Mouse (Mus musculus) heart, postnatal 36 days (tissue): ENCODE measurements around the gene Ceacam10. TPM values are rescaled to one million over a fixed set of nuclear protein-coding genes. Genes with fewer than 3 reads are reported as not detected.

Experiments
- DNase-seq, 2 experiments: peaks; one replicate each; pipeline ENCODE4 v3.0.0; 2021 to 2022
- intact Hi-C: fragments of 180-260 bp; cut with DNase I; formaldehyde crosslinking; loops from one replicate; pipeline ENCODE4 v1.15.1; 2025
- total RNA-seq, 2 experiments: library from RNA; stranded (reverse); gene quantifications; 2 replicates each; pipeline ENCODE4 v1.2.3; 2021

Gene Ceacam10
- not detected for total RNA-seq

DNA sequence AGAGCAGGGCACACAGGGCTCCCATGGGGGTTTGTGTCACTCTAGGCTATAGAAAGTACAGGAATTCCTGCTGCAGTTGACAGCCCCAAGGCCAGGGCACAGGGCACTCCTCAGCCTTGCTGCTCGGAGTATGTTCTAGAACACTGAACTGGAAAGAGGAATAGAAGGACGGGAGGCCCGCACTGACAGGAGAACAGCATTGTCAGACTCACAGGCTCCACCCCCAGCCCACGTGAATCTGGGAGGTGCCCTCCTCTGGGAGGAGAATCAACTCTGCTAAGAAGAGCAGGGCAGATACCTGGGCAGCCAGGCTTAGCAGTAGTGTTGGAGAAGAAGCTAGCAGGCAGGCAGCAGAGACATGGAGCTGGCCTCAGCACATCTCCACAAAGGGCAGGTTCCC lies at the start of gene Ceacam10:
Gene Ceacam10 (plus strand): TSS at position 289 of the 400 bp plus-strand sequence.
- intact Hi-C loops: loop anchor here (5.0 kb wide), 2 partner anchors 650 to 765 kb away; no protein-coding TSS in a partner anchor
- DNase-seq: peak in 1 of 2 experiments; percentile 5

DNA sequence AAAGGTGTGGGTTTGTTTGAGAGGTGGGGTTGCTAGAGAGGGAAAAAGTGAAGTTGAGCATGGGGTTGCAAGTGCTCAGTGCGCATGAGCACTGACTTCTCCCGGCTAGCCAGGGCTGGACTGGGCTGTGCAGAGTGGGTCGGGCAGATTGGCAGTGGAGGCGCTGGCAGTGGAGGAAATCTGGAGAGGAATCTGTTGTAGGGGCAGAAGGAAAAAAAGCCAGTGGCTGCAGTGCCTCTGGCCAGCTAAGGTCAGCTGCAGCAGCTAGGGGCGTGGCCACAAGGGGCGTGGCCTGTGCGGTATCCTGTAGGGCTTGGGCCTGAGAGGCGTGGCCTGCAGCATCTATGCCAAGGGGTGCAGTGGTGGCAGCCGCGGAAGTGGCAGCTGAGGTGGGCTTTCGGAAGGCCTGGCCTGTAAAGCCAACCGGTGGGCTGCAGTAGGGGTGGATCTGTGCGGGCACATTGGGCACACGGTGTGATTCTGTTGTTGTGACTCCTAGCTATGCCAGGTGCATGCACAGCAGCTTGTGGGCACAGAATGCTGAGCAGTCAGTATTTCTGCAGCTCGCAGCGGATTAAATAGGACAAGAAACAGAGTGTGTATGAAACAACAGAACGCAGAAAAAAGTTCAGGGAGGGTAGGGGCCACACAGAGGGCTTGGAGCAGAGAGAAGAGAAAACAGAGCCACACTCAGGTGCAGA lies 40.9 kb upstream of the Ceacam10 start:
- intact Hi-C loops: loop anchor here (5.0 kb wide), 1 partner anchor 64 kb away; no protein-coding TSS in a partner anchor
- DNase-seq: no peak

DNA sequence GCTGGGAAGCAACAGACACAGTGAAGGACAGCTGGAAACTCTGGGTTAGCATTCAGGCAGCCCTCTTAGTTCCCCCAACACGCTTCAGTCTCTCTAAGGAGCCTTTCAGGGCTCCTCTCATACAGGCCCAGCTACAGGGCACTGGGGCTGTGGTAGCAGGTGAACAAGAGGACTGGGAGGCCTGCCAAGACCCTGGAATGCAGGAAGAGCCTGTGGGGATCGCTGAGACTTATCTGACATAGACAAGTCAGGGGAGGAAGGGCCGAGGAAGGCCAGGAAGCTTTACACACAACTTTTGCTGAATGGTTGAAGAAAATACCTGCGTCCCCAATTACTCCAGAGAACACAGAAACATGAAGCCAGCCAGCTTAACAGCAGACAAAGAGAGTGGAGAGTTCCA lies 26.3 kb upstream of the Ceacam10 start:
- no peak for DNase-seq
- intact Hi-C loops: no loop called here

DNA sequence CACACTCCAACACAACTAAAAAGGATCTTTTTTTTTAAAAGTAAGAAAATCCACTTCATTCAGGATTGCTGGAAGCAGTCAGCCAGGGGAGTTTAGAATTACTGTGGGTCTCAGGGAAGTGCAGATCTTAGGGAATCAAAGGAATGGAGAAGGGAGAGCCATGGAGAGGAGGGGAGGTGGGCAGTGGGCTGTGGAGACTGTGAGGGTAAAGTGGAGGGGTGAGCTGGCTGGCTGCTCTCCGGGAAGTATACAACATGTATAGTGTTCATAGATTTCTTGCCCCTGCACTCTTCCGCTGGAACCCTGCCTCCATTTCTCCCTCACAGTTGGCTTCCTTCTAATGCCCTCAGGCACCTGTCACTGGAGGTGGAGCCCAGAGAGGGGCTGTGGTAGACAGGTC lies 25.4 kb upstream of the Ceacam10 start:
- DNase-seq: no peak
- intact Hi-C loops: no loop called here

DNA sequence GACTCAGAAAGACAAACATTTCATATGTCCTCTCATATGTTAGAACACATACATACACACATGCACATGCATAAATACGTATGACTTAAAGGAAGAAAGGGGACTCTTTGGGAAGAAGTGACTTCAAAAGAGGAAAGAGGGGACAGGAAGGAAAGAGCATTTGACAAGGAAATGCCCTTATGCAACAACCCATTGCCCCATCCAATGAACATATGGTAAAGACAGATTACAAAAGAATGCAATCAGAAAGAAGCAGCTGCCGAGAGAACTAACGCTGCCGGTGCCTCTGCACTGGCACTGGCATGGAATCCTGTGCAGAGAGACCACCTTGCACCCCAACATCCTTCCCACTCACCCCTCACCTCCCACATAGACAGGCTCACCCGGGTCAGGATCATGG lies 23.5 kb upstream of the Ceacam10 start:
- intact Hi-C loops: no loop called here
- no peak for DNase-seq

DNA sequence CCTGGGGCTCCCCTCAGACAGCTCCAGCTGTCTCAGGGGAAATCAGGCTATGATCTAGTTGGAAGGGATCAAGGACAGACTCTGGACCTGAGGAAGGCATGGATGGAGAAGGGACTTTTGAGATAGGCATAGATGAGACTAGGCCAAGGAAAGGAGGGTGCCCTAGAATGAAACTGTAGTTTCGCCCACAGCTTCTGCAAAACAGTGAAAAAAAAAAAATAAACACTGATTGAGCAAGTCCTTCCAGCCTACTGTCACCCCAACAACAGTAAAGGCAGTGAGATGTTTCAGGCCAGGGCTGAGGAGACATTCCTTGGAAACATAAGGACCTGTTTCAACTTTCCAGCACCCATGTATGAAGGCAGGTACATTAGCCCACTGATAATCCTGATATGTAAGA lies 18.5 kb upstream of the Ceacam10 start:
- DNase-seq: no peak
- intact Hi-C loops: no loop called here

DNA sequence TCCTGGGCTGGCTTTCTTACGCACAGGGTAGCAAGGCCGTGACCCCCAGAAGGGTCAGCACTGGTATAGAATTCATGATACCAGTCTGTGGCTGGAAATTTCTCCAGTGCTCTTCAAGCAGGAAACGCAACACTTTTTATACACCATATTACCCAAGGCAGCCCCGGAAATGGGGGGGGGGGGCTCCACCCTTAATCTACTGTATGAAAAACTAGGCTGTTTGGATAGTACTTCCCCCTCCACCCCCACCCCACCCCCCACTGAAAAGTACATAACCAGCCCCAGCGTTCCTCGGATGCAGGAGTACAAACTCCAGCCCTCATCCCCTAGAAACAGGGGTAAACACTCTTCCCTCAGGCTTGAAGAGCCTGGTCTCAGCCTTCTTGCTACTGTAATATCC lies 16.8 kb upstream of the Ceacam10 start, which contains the start of gene Cd177:
Gene Cd177 (minus strand): TSS at position 101 of the 400 bp plus-strand sequence.
- no peak for DNase-seq
- intact Hi-C loops: no loop called here

DNA sequence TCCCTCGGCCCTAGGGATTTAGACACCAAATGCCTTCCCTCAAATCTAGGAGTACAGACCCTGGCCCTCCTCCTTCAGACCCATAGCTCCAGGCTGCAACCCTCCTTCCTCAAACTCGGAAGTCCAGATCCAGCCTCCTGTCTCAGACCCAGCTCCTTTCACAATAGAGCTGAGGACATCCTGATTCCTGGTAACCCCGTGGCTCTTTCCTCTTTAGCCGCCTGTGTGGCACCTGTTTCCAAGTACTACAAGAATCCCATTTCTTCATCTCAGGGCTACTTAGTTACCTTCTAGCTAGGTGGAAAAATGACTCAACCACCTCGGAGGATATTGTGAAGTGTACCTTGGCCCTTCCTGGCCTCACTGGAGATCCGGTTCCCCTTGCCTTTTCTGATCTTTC lies 15.8 kb upstream of the Ceacam10 start:
- DNase-seq: no peak
- intact Hi-C loops: no loop called here

DNA sequence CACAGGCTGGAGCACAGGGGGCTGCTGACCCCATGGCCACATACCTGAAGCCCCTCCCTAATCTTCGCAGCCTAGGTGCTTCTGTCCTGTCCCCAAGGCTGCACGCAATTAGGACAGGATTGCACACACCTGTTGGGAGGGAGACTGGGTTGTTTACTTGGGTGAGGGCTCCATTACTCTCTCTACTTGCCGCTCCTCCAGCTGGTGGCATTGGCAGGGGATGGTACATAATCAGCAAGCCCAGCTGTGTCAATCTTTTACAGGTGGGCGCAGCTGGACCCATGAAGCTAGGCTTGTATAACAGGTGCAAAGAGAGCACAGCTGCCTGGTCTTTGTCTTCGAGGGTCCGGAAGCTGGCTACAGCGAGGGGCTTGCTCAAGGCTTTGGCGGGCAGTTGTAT lies 14.4 kb upstream of the Ceacam10 start:
- intact Hi-C loops: no loop called here
- DNase-seq: no peak

DNA sequence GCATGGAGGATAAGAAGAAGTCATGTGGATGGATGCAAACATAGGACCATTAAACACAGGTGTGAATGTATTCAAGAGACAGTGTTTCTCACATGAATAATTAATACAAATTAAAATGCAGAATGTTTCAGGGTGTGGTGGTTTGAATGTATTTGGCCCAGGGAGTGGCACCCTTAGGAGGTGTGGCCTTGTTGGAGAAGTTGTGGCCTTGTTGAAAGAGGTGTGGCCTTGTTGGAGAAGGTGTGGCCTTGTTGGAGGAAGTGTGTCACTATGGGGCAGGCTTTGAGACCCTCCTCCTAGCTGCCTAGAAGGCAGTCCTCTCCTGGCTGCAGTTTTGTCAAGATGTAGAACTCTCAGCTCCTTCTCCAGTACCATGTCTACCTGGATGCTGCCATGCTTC lies 5.6 kb upstream of the Ceacam10 start:
- DNase-seq: no peak
- intact Hi-C loops: no loop called here

DNA sequence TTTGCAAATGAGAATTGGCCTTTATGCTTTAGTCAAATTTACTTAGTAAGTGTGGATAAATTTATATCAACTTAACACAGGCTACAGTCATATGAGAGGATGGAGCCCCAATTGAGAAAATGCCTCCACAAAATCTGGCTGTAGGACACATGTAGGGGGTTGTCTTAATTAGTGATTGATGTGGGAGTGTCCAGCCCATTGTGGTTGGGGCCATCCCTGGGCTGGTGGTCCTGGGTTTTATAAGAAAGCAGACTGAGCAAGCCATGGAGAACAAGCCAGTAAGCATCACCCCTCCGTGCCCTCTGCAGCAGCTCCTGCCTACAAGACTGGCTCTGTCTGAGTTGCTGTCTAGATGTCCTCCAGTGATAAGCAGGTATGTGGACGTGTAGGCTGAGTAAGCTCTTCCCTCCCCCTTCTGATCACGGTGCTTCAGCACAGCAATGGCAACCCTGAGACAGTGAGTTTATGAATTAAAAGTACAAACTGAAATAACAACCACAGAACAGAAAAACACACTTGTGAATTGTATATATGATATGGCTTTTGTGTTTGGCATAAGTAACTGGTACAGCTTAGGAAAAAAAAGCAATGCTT lies 3.0 kb upstream of the Ceacam10 start:
- DNase-seq: no peak
- intact Hi-C loops: no loop called here

DNA sequence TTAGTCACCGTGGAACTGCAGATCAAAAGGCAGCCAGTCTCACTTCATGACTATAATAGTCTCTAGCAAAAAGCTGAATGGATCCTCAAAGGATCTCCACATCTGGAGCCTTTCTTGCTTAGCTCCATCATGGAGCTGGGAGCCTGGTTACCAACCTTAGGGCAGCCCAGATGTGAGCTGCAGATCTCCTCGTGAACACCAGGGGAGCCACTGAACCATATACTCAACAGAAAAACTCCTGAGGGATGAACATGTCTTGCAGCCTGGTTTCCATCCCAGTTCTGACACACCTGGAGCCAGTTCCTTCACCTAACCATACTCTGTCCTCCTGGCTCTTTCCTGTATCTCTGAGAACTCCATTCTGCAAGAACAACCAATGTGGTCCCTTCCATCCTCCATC lies 861 bp upstream of the Ceacam10 start:
- DNase-seq: no peak
- intact Hi-C loops: loop anchor here (5.0 kb wide), 2 partner anchors 651 to 766 kb away; no protein-coding TSS in a partner anchor

DNA sequence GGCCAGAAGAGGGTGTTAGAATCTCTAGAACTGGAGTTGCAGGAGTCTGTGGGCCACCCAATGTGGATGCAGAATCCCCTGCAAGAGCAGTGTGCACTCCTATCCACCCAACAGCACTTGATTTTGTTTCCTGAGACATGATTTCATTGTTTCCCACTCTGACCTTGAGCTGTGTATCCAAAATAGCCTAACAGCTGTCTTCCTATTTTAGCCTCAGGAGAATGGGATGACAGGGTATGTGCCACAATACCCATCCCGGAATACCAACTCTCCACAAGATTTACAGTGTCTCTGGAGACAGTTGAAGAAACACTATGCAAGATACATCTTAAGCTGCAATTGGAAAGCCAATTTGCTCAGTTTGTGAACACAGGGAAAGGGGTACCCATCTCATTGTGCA lies 20.9 kb downstream of the Ceacam10 start:
- no peak for DNase-seq
- intact Hi-C loops: no loop called here

DNA sequence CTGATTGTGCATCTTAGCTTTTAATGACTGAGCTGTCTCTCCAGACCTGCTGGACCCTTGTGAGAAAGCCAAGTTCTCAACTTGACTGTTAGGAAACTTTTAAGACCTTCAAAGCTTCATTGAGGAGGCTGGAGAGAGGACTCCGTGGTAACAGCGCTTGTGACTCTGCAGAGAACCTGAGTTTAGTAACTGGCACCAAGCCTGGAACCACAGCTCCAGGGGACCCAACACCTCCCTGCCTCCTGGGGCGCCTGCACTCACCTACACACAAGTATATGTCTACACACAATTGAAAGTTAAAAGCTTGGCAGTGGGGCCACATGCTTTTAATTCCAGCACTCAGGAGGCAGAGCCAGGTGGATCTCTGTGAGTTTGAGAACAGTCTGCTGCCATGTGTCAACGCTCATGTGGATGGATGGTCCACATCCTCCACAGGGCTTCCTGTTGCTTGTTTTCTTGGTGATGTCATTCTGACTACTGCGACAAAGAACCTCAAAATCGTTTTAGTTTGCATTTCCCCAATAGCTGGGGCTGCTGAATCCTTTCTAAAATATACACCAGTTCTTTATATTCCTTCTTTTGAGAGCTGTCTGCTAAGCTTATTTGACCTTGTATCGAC lies 25.3 kb downstream of the Ceacam10 start:
- intact Hi-C loops: loop anchor here (10.0 kb wide), 1 partner anchor 57 kb away; no protein-coding TSS in a partner anchor
- DNase-seq: no peak

DNA sequence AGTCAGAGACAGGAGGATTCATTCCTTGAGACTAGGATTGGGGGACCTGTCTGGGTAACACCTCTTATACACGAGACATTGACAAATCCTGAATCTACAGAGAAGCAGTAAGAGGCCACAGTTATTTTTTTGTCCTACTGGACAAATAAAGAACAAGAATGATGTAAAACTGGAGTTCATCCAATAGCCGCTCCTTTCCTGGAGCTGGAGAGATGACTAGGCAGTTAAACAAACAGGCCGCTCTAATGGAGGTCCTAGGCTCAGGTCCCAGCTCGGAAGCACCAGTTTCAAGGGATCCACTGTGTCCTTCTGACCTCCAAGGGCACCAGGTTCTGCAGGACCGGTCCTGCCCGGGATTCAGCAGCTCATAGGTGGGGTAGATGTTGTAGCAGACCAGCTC lies 27.8 kb downstream of the Ceacam10 start:
- intact Hi-C loops: loop anchor here (10.0 kb wide), 1 partner anchor 60 kb away; no protein-coding TSS in a partner anchor
- peak; percentile 2 to 14 for DNase-seq

DNA sequence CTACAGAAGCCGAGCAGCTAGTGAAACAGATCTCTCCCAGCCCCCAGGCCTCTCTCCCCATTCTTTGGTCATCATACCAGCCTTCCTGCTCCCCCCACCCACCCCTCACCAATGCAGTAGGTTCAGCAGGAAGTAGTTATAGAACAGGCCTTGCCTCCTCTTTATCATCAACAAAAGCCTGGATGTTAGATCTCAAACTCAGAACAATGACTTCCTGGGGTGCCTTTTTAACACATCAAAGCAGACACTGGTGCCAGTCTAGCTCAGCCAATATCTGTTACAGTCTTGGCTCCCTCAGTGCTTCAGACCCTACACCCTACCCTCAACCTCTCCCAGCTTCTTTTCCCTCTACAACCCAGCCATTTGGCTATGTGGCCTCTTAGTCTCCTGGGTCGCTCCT lies 32.0 kb downstream of the Ceacam10 start:
- intact Hi-C loops: loop anchor here (10.0 kb wide), 1 partner anchor 64 kb away; no protein-coding TSS in a partner anchor
- DNase-seq: no peak

DNA sequence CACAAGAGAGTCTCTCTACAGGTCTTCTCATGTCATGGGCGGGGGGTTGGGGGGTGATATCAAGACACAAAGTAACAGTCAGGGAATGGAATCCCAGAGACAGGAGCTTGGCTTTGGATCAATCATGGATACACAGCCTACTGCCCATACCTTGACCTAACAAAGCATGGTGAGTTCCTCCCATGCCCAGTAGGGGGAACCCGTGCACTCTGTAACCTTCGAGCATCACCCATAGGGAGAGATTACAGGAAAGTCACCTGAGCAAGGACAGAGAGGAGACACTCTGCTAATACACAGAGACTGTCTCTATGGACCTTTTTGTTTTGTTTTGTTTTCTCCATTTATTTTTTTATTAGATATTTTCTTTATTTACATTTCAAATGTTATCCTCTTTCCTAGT lies 40.5 kb downstream of the Ceacam10 start:
- intact Hi-C loops: loop anchor here (2.0 kb wide), 1 partner anchor 157 kb away; no protein-coding TSS in a partner anchor
- DNase-seq: peak; percentile 39 to 69

DNA sequence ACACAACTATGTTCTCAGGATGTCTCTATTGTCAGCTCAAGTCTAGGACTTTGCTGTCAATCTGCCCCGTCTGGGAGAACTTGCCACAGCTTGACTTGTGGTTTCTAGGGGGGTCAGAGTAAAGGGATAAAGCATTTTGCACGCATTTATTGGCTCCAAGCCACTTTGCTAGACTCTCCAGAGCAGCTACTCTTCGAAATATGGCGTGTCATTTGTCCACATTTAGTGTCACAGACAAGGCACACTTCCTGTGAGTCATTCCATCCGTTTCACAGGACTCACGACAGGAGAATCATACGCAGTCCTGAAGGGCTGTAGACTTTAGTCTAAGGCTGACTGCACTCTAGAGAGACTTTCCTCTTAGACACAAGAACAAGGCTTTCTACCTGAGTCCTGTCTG lies 47.4 kb downstream of the Ceacam10 start:
- intact Hi-C loops: no loop called here
- DNase-seq: no peak

DNA sequence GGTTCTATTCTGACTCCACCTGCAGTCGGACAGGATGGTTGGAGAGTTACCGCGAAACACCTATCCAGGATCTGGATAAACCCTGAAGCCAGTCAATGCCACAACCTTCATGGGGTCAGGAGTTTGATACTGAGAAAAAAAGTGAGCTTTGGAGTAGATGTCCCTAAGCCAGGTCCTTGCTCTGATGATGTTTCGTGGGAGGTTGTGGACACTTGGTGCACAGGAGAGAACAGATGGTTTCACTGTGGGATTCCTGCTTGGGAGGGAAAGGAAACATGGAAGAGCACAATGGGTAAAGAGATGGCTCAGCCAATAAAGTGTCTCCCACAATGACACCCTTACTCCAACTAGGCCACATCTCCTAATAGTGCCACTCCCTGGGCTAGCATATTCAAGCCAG lies 50.2 kb downstream of the Ceacam10 start:
- intact Hi-C loops: no loop called here
- no peak for DNase-seq
